Mouse (Mus musculus) olfactory bulb, adult 2 months (tissue): ENCODE results near the gene Kdm1b. TPM values are rescaled to one million over a fixed set of nuclear protein-coding genes. Genes with fewer than 3 reads are reported as not detected.

Source experiments
- H3K27ac ChIP-seq: fragments of 200-500 bp; 2 replicates; pipeline ENCODE4 v1.5.1; 2012; ENCODE audit warnings: low read depth, low read length; ENCODE audit not compliant: insufficient read depth
- H3K4me1 ChIP-seq: fragments of 200-500 bp; 2 replicates; pipeline ENCODE4 v1.6.1; 2012; ENCODE audit warnings: low read length; ENCODE audit not compliant: control insufficient read depth, insufficient read depth
- H3K4me3 ChIP-seq: fragments of 200-500 bp; 2 replicates; pipeline ENCODE4 v1.5.1; 2012; ENCODE audit warnings: mild to moderate bottlenecking, low read depth, low read length, moderate library complexity; ENCODE audit not compliant: insufficient read depth
- CTCF ChIP-seq: fragments of 200-500 bp; IDR thresholded peaks from 2 replicates; pipeline ENCODE4 v1.5.1; 2012; ENCODE audit warnings: low read depth, mild to moderate bottlenecking, low read length, moderate library complexity; ENCODE audit not compliant: insufficient read depth
- POLR2A ChIP-seq: fragments of 200-500 bp; IDR thresholded peaks from 2 replicates; pipeline ENCODE4 v1.6.1; 2012; ENCODE audit warnings: mild to moderate bottlenecking, low read depth, low read length, moderate library complexity; ENCODE audit not compliant: insufficient read depth
- WGBS: fragments of 180-500 bp; shearing (Covaris S2); methylation state at CpG from one replicate; pipeline ENCODE4 v1.1.7; 2018; 5-methylcytosine and 5-hydroxymethylcytosine counted together
- polyA plus RNA-seq: library from polyadenylated mRNA; stranded (reverse); fragments of >200 nt; gene quantifications from 2 replicates; pipeline ENCODE4 v1.2.4, GENCODE M21; 2012; ENCODE audit warnings: low replicate concordance; ENCODE audit not compliant: missing spikeins, insufficient read depth, insufficient read length

Kdm1b gene
- polyA plus RNA-seq, 1 experiment = not detected

DNA sequence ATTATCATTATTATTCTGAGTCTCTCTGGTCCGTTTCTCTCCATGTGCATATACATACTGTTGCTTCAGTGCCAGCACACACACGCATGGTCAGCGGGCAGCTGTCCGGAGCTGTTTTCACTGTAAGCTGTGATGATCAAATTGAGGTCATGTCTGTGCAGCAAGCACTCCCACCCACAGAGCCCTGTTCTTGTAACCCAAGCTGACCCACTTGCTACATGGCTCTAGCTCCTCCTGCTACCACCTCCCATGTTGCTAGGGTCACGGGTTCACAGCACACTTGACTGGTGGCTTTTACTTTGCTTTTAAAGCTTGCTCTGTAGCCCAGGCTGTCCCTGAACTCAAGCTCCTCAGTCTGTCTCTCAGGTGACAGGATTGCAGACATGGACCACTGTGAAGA lies 29.2 kb downstream of the Kdm1b start:
- Histone ChIP-seq H3K27ac (no peak overlapping the region), H3K4me1 (no peaks in the 10 kb centered on the region), H3K4me3 (no peak overlapping the region)
- WGBS = 95% methylated on average over 5 of the region's 5 CpGs
- no peak for TF ChIP-seq CTCF
- no peak for TF ChIP-seq POLR2A

DNA sequence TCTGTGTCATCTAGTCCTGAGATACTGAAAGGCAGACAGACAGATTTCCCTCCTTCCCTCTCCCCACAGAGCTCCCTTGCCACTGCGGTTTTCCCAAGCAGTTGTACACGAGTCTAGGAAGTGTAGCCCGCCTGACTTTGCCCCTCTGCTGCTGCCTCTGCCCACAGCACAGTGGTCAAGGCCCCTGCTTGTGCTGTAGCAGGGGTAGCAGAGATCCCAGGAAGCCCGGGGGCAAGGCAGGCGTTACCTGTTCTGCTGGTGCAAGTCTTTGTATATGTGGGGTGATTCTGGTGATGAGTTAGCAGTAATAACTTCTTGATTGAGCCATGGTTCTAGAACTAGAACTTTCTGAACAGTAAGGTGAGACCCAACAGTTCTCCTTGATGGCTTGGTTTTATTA lies 32.9 kb downstream of the Kdm1b start:
- Histone ChIP-seq H3K27ac (no peak overlapping the region), H3K4me3 (no peak overlapping the region), H3K4me1 (no peaks in the 10 kb centered on the region)
- TF ChIP-seq CTCF = no peak
- no peak for TF ChIP-seq POLR2A
- 97% methylated on average over 5 of the region's 5 CpGs for WGBS

DNA sequence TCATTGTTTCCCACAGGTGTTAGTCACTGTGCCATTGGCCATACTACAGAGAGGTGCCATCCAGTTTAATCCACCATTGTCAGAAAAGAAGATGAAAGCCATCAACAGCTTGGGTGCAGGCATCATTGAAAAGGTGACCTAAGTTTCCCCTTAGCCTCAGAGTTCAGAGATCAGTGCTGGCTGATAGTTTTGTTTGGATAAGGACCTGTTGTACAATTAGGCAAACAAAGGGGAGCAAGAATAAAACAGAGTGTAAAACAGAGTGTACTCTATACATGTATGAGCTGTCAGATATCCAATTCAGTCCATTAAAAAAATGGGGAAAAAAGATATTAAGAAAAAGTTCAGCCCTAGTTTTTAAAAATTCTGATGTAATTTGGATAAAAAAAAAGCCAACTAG lies 34.1 kb downstream of the Kdm1b start:
- TF ChIP-seq POLR2A (no peak), CTCF (no peak)
- H3K4me1 ChIP-seq = no peaks in the 10 kb centered on the region
- no peak overlapping the region for H3K4me3 ChIP-seq
- H3K27ac ChIP-seq = no peak overlapping the region

- no peaks in the 10 kb centered on the region for H3K4me1 ChIP-seq
- H3K27ac ChIP-seq = no peak overlapping the region
- H3K4me3 ChIP-seq = no peak overlapping the region
- WGBS = 83% methylated on average over 5 of the region's 5 CpGs
- no peak for TF ChIP-seq POLR2A
- TF ChIP-seq CTCF = no peak
These were observed 35.5 kb downstream of the Kdm1b start for GRCm38 (mm10) chr13:47078799-47079198.

- Histone ChIP-seq H3K4me3 (no peak overlapping the region), H3K4me1 (no peaks in the 10 kb centered on the region), H3K27ac (no peak overlapping the region)
- 91% methylated on average over 4 of the region's 4 CpGs for WGBS
- TF ChIP-seq CTCF (no peak), POLR2A (no peak)
These were observed 37.7 kb downstream of the Kdm1b start for GRCm38 (mm10) chr13:47080905-47081505.

GRCm38 (mm10) chr13:47088433-47088832 lies 45.1 kb downstream of the Kdm1b start:
- TF ChIP-seq POLR2A = no peak
- TF ChIP-seq CTCF = no peak
- WGBS = 84% methylated on average over 1 of the region's 1 CpGs

GRCm38 (mm10) chr13:47089271-47089670 lies 46.0 kb downstream of the Kdm1b start:
- Histone ChIP-seq H3K4me3 (no peak overlapping the region), H3K27ac (no peak overlapping the region), H3K4me1 (no peaks in the 10 kb centered on the region)
- TF ChIP-seq POLR2A (no peak), CTCF (no peak)
- WGBS = 59% methylated on average over 2 of the region's 2 CpGs

More at GRCm38 (mm10) chr13:47088433-47088832, 45.1 kb downstream of the Kdm1b start:
- Histone ChIP-seq H3K4me1 (no peaks in the 10 kb centered on the region), H3K27ac (no peak overlapping the region), H3K4me3 (no peak overlapping the region)

DNA sequence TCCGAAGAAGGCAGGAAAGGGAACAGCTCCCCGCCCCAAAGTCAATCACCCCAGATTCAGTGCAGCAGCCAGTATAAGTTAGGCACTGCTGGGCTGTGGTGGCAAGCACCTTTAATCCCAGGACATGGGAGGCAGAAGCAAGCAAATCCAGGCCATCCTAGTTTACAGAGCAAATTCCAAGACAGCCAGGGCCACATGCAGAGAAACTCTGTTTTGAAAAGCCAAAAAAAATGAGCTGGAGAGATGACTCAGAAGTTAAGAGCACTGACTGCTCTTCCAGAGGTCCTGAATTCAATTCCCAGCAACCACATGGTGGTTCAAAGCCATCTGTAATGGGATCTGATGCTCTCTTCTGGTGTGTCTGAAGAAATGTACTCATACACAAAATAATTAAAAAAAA lies 50.5 kb downstream of the Kdm1b start:
- TF ChIP-seq CTCF (no peak), POLR2A (no peak)
- Histone ChIP-seq H3K4me1 (no peaks in the 10 kb centered on the region), H3K27ac (no peak overlapping the region), H3K4me3 (no peak overlapping the region)
- WGBS = 98% methylated on average over 2 of the region's 2 CpGs

DNA sequence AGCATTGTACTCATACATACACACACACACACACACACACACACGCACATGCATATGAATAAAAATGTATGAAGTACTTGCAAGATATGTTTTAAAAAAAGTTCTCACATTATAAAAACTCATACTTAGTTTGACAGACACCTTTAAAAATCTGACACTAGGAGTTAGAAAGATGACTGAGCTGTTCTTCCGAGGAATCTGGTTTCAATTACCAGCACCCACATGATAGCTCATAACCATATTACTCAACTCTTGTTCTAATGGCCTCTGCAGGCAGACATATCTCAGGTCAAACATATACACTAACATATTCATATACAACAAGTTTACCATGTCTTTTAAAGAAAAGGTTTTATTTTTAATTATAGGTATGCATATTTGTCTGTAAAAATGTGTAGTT lies 53.3 kb downstream of the Kdm1b start:
- Histone ChIP-seq H3K4me1 (no peaks in the 10 kb centered on the region), H3K4me3 (no peak overlapping the region), H3K27ac (no peak overlapping the region)
- no peak for TF ChIP-seq POLR2A
- no peak for TF ChIP-seq CTCF
- 96% methylated on average over 2 of the region's 2 CpGs for WGBS

- Histone ChIP-seq H3K27ac (no peak overlapping the region), H3K4me1 (peaks cover 1% of the 10 kb centered on the region; the same call in 1 of the 2 replicates), H3K4me3 (no peak overlapping the region)
- WGBS = 93% methylated on average over 7 of the region's 7 CpGs
- TF ChIP-seq CTCF (no peak), POLR2A (no peak)
These were observed 56.0 kb downstream of the Kdm1b start for GRCm38 (mm10) chr13:47099265-47099664.
